Mouse (Mus musculus): ENCODE measurements around the gene Cnot1. TPM values are rescaled to one million over a fixed set of nuclear protein-coding genes. Genes with fewer than 3 reads are reported as not detected.

Gene Cnot1
- total and polyA plus RNA-seq, 3 experiments = 142 to 182 (median 146) TPM

DNA sequence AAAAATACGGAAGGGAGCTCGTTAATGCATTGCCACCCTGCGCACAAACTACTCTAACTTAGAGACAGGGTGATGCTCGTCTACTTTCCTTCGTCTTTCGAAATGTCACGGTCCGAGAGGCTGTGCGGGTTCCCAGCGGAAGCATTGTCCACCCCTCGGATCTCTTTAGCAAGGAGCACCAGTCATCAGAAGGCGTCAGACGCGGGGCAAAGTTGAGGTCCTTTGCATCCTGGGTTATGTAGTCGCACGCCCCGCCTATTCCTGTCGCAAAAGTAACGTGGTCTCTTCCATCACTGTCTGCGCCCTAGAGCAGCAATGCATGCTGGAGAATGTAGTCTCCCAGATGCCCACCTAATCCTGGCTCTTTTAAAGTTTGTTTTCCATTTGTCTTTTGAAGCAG, 597 bp upstream of the Cnot1 start (continued):
- TF ChIP-seq KAT2A (IDR thresholded peaks at IDR 0.05; ENCODE audit: insufficient replicate concordance, low read length) = peak; percentile 100
- peak; percentile 75 for TF ChIP-seq CHD2 (IDR thresholded peaks at IDR 0.05; ENCODE audit: low read length)
- TF ChIP-seq TCF12 (IDR thresholded peaks at IDR 0.05; ENCODE audit: low read depth, low read length) = peak; percentile 82
- TF ChIP-seq CTCF (conservative IDR thresholded peaks at IDR 0.05 in 1 of 2, IDR thresholded peaks at IDR 0.05 in 1 of 2; ENCODE audit: low read depth in 2 of 2, low read length in 2 of 2) = no peak
- peak; percentile 6; the same call in 1 of the 2 replicates for TF ChIP-seq JUN (IDR thresholded peaks at IDR 0.05; ENCODE audit: insufficient read depth, low read depth, low read length)
- peak; percentile 96; the same call in 1 of the 2 replicates for TF ChIP-seq GABPA (IDR thresholded peaks at IDR 0.05; ENCODE audit: insufficient replicate concordance, low read depth, low read length)
- peak; percentile 23; the same call in 1 of the 2 replicates for TF ChIP-seq ZNF384 (IDR thresholded peaks at IDR 0.05; ENCODE audit: low read depth, low read length)
- TF ChIP-seq ZKSCAN1 (IDR thresholded peaks at IDR 0.05; ENCODE audit: borderline replicate concordance, low read depth, low read length) = no peak; the same call in 1 of the 2 replicates
- no peak for TF ChIP-seq PAX5 (IDR thresholded peaks at IDR 0.05; ENCODE audit: low read length)
- TF ChIP-seq POLR2A (IDR thresholded peaks at IDR 0.05; ENCODE audit: low read depth, low read length) = peak; percentile 84
- peak; percentile 70 for TF ChIP-seq MEF2A (IDR thresholded peaks at IDR 0.05; ENCODE audit: borderline replicate concordance, low read depth, low read length)
- peak; percentile 74 for TF ChIP-seq IRF4 (IDR thresholded peaks at IDR 0.05; ENCODE audit: low read depth, low read length)
- peak; percentile 71 for TF ChIP-seq USF1 (IDR thresholded peaks at IDR 0.05; ENCODE audit: low read depth, low read length)
- TF ChIP-seq RAD21 (IDR thresholded peaks at IDR 0.05; ENCODE audit: low read depth, low read length) = no peak
- TF ChIP-seq BHLHE40 (IDR thresholded peaks at IDR 0.05; ENCODE audit: low read depth, low read length) = peak; percentile 42; the same call in 1 of the 2 replicates
- TF ChIP-seq SIN3A (IDR thresholded peaks at IDR 0.05; ENCODE audit: low read length) = peak; percentile 97

DNA sequence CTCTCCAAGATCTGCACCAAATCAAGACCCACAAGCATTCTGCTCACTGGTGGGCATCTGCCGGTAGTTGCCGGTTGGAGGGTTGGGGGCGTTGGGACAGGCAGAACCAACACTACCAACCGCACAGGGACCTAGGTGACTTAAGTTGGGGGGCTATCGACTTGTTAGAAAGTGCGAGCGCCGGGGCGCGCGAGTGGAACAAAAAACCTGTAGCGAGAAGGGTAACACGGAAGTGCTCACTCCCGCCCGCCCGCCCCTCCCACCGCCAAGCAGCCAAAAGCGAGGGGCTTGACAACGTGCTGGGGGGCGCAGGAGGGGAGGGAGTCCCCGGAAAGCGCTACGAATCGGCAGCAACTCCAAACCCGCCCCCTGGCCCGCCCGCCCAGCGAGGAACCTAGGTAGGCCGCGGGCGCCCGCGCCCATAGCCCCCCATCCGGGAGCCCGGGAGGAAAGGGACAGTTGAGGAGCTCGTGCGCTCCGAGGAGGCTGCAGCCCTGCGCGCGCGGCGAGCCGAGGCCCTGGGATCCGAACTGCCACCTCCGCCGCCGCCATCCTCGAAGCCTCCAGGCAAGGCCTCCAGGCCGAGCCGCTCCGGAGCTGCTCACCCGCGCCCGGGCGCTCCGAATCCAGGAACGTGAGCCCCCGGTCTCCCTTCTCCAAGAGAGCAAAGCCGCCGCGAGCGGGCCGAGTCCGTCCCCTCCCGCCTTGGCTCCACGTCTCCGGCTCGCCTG, 638 bp downstream of the Cnot1 start:
- Histone ChIP-seq H3K27ac (ENCODE audit: insufficient read depth, low read depth) (peak overlapping the region; percentile 32; the same call in 1 of the 2 replicates), H3K9ac (ENCODE audit: insufficient read depth, low read depth) (peak overlapping the region; percentile 99), H3K9me3 (replicated peaks; ENCODE audit: low read length) (no peaks in the 10 kb centered on the region), H3K36me3 (replicated peaks in 1 of 2; ENCODE audit: control insufficient read depth in 1 of 2, insufficient read depth in 1 of 2, low read length in 1 of 2) (peaks cover 14 to 32% of the 10 kb centered on the region in 2 experiments), H3K4me1 (ENCODE audit: control insufficient read depth in 1 of 2, insufficient read depth in 2 of 2) (peaks cover 13 to 51% of the 10 kb centered on the region in 2 experiments), H3K4me2 (ENCODE audit: insufficient read depth, low read depth, poor library complexity, severe bottlenecking) (peak overlapping the region; percentile 90), H3K27me3 (replicated peaks) (no peaks in the 10 kb centered on the region), H3K79me2 (replicated peaks; ENCODE audit: control insufficient read depth, extremely low read depth, insufficient read depth, poor library complexity, severe bottlenecking) (peaks cover 54% of the 10 kb centered on the region), H3K4me3 (replicated peaks in 1 of 3; ENCODE audit: low read depth in 2 of 3, low read length in 2 of 3, poor library complexity in 1 of 3) (peak overlapping the region; percentile 92 to 93 (median 93))
- TF ChIP-seq USF1 (IDR thresholded peaks at IDR 0.05; ENCODE audit: low read depth, low read length) (no peak), SIN3A (IDR thresholded peaks at IDR 0.05; ENCODE audit: low read length) (0 out of 2 replicates have a peak, but pooled peaks have one; percentile 24), ELF1 (IDR thresholded peaks at IDR 0.05; ENCODE audit: low read depth, low read length) (peak; percentile 37; the same call in 1 of the 2 replicates), E2F4 (IDR thresholded peaks at IDR 0.05; ENCODE audit: insufficient replicate concordance, low read depth, low read length) (no peak), JUND (conservative IDR thresholded peaks at IDR 0.05; ENCODE audit: low read depth, low read length) (no peak)
- in situ Hi-C loops (cut with MboI; ENCODE audit: low pct_ligation_motif_present, low pct_unique_long_range_greater_than_20kb, low sequenced_read_pairs) = no loop called here
- peak; percentile 22 for DNase-seq (ENCODE audit: extremely low read depth)
- dilution Hi-C loops (cut with MboI; ENCODE audit: extremely low pct_ligation_motif_present, extremely low pct_unique_long_range_greater_than_20kb, low sequenced_read_pairs) = no loop called here
